Mouse (Mus musculus) stomach, postnatal 0 days (tissue): ENCODE measurements around the gene Krt19.

Source experiments
- CTCF ChIP-seq: IDR thresholded peaks from 2 replicates; pipeline ENCODE4 v1.5.1; 2016; ENCODE audit warnings: antibody characterized with exemption, low read depth, mild to moderate bottlenecking, moderate library complexity
- EP300 ChIP-seq: optimal IDR thresholded peaks from 2 replicates; pipeline ENCODE3; 2016; ENCODE audit warnings: antibody characterized with exemption

- TF ChIP-seq CTCF, result peak; percentile 51
- TF ChIP-seq EP300, result no peak
Observed at GRCm38 (mm10) chr11:100112935-100113741, 35.3 kb downstream of the Krt19 start.
